Mouse (Mus musculus): ENCODE data around the gene Brd4. TPM values are rescaled to one million over a fixed set of nuclear protein-coding genes. Genes with fewer than 3 reads are reported as not detected.
"Not testable (repeated sequence)": the region's sequence is repeated elsewhere in the genome, so short reads cannot be mapped to it uniquely, and the experiment has no call there.

Brd4 gene
- polyA plus RNA-seq, 1 experiment = not detected

GRCm38 (mm10) chr17:32229256-32229655 lies 55.3 kb downstream of the Brd4 start:
- H3K4me3 ChIP-seq (ENCODE audit: insufficient read depth, low read depth, low read length) = no peak overlapping the region

DNA sequence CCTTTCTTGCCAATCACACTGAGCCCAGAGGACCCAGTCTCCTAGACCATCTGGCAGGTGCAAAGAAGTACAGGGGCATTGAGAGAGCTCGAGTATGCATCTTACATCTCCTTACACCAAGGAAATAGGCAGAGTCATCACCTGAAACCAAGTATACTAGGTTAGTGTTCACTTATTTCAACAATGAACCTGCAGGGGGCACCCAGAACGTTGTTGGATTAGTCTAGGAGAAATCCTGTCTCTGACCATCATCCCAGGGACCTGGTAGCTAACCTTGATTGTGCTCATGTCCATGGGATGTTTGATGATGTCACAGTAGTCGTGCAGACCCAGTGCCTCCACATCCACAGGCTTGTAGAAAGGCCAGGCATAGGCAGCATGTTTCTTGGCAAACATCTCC lies 63.6 kb downstream of the Brd4 start:
- TF ChIP-seq POLR2A (IDR thresholded peaks at IDR 0.05; ENCODE audit: insufficient read depth, low read depth, low read length) (no peak), CTCF (IDR thresholded peaks at IDR 0.05; ENCODE audit: insufficient read depth, low read depth, low read length) (no peak)
- Histone ChIP-seq H3K4me1 (ENCODE audit: control insufficient read depth, insufficient read depth, low read length) (no peaks in the 10 kb centered on the region), H3K4me3 (ENCODE audit: insufficient read depth, low read depth, low read length) (no peak overlapping the region), H3K27ac (ENCODE audit: insufficient read depth, low read depth, low read length) (no peak overlapping the region)
- WGBS = 58% methylated on average over 3 of the region's 3 CpGs

More at GRCm38 (mm10) chr17:32229256-32229655, 55.3 kb downstream of the Brd4 start:
- WGBS = 97% methylated on average over 4 of the region's 4 CpGs
- no peak overlapping the region for H3K27ac ChIP-seq (ENCODE audit: insufficient read depth, low read depth, low read length)
- TF ChIP-seq CTCF (IDR thresholded peaks at IDR 0.05; ENCODE audit: insufficient read depth, low read depth, low read length) (no peak), POLR2A (IDR thresholded peaks at IDR 0.05; ENCODE audit: insufficient read depth, low read depth, low read length) (no peak)
- H3K4me1 ChIP-seq (ENCODE audit: control insufficient read depth, insufficient read depth, low read length) = no peaks in the 10 kb centered on the region

GRCm38 (mm10) chr17:32215587-32215986 lies 68.9 kb downstream of the Brd4 start:
- 70% methylated on average over 4 of the region's 4 CpGs for WGBS
- not testable (repeated sequence) for H3K4me1 ChIP-seq (ENCODE audit: control insufficient read depth, insufficient read depth, low read length); H3K27ac ChIP-seq (ENCODE audit: insufficient read depth, low read depth, low read length); H3K4me3 ChIP-seq (ENCODE audit: insufficient read depth, low read depth, low read length)

DNA sequence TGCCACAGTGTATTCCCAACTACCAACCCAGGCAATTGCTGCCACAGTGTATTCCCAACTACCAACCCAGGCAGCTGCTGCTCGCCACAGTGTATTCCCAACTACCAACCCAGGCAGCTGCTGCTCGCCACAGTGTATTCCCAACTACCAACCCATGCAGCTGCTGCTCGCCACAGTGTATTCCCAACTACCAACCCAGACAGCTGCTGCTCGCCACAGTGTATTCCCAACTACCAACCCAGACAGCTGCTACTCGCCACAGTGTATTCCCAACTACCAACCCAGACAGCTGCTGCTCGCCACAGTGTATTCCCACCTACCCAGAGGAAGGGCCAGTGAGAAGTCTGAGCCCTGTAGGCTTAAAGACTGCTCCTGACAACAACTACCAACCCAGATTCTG lies 73.0 kb downstream of the Brd4 start:
- WGBS = 88% methylated on average over 6 of the region's 6 CpGs

DNA sequence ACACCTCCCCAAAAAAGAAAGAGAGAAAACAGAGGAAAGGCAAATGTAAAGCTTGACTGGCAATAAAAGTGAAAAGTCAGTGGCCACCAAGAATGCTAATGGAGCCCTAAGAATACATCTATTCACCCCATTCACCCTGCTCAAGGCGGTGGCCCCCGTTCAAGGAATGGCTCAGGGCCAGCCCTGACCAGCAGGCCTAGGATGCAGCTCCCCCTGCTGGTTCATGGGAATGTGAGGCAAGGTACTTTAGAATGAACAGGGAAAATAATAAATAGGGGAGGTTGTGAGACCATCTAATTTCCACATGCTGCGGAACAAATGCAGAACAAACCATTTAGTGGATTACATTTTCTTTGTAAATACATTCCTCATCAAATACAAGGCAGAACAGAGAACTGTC lies 74.8 kb downstream of the Brd4 start:
- WGBS = 13% methylated on average over 3 of the region's 3 CpGs
- no peak overlapping the region for H3K4me3 ChIP-seq (ENCODE audit: insufficient read depth, low read depth, low read length)
- H3K4me1 ChIP-seq (ENCODE audit: control insufficient read depth, insufficient read depth, low read length) = peaks cover 6% of the 10 kb centered on the region
- H3K27ac ChIP-seq (ENCODE audit: insufficient read depth, low read depth, low read length) = no peak overlapping the region
- TF ChIP-seq CTCF (IDR thresholded peaks at IDR 0.05; ENCODE audit: insufficient read depth, low read depth, low read length) (peak; percentile 62), POLR2A (IDR thresholded peaks at IDR 0.05; ENCODE audit: insufficient read depth, low read depth, low read length) (no peak)

More for the DNA sequence above, 73.0 kb downstream of the Brd4 start:
- not testable (repeated sequence) for H3K27ac ChIP-seq (ENCODE audit: insufficient read depth, low read depth, low read length); H3K4me1 ChIP-seq (ENCODE audit: control insufficient read depth, insufficient read depth, low read length); H3K4me3 ChIP-seq (ENCODE audit: insufficient read depth, low read depth, low read length)

GRCm38 (mm10) chr17:32209144-32209543 lies 75.4 kb downstream of the Brd4 start:
- H3K27ac ChIP-seq (ENCODE audit: insufficient read depth, low read depth, low read length) = no peak overlapping the region
- TF ChIP-seq CTCF (IDR thresholded peaks at IDR 0.05; ENCODE audit: insufficient read depth, low read depth, low read length) (no peak), POLR2A (IDR thresholded peaks at IDR 0.05; ENCODE audit: insufficient read depth, low read depth, low read length) (no peak)

DNA sequence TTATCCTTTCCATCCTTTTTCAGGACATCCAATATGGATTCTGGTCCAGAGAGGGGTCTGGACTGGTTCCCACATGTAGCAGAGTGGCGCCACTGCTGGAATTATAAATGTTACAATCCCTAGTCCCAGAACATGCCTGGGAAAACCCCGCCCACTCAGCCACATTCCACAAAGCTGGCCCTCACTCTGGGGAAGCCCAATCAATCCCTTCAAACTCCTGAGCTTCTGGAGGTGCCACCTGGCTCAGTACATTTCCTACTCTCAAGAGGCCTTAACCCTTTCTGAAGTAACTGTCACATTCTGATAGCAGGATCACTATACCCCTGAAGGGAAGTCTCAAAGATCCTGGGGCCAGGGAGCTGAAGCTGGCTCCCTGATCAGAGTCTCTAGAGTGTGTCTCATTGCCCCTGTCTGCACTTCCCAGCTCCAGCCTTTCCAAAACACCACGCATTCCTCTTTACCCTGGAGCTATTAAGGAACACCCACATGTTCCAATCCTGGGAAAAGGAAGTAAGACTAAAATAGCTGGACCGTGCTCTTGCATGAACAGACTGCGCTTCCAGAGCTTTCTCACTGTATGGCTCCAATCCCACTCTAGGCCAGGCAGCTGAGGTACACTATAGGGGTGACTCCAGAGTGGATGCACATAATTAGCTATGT lies 76.8 kb downstream of the Brd4 start:
- peak overlapping the region; percentile 29; the same call in 1 of the 2 replicates for H3K27ac ChIP-seq (ENCODE audit: insufficient read depth, low read depth, low read length)
- TF ChIP-seq POLR2A (IDR thresholded peaks at IDR 0.05; ENCODE audit: insufficient read depth, low read depth, low read length) = no peak
- peaks cover 11% of the 10 kb centered on the region for H3K4me1 ChIP-seq (ENCODE audit: control insufficient read depth, insufficient read depth, low read length)
- WGBS = 39% methylated on average over 5 of the region's 5 CpGs
- no peak overlapping the region for H3K4me3 ChIP-seq (ENCODE audit: insufficient read depth, low read depth, low read length)

More at GRCm38 (mm10) chr17:32209144-32209543, 75.4 kb downstream of the Brd4 start:
- Histone ChIP-seq H3K4me3 (ENCODE audit: insufficient read depth, low read depth, low read length) (no peak overlapping the region), H3K4me1 (ENCODE audit: control insufficient read depth, insufficient read depth, low read length) (peaks cover 6% of the 10 kb centered on the region)
- WGBS = 53% methylated on average over 6 of the region's 6 CpGs

GRCm38 (mm10) chr17:32205345-32205744 lies 79.2 kb downstream of the Brd4 start:
- TF ChIP-seq POLR2A (IDR thresholded peaks at IDR 0.05; ENCODE audit: insufficient read depth, low read depth, low read length) = no peak
- no peak for TF ChIP-seq CTCF (IDR thresholded peaks at IDR 0.05; ENCODE audit: insufficient read depth, low read depth, low read length)
- H3K4me3 ChIP-seq (ENCODE audit: insufficient read depth, low read depth, low read length) = no peak overlapping the region
- H3K27ac ChIP-seq (ENCODE audit: insufficient read depth, low read depth, low read length) = no peak overlapping the region
- peaks cover 22% of the 10 kb centered on the region for H3K4me1 ChIP-seq (ENCODE audit: control insufficient read depth, insufficient read depth, low read length)
- WGBS = 81% methylated on average over 3 of the region's 3 CpGs

DNA sequence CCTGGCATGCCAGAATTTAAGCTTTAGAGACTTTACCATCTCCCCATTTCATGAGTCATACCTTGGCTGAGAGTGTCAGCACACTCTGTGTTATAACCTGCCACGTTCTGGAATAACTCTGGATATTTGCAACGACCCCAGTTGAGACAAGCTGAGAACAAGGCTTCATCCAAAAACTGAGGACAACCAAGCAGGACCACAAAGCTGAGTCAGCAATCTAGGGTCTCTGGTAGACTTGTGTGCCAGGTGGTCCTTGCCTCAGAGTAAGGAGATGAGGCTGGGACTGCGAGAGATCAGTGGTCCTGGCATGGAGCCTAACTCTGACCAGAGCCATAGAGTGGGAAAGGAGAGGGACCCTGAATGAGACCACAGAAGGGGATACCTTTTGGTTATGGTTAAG lies 81.5 kb downstream of the Brd4 start:
- 59% methylated on average over 3 of the region's 3 CpGs for WGBS
- no peak overlapping the region for H3K27ac ChIP-seq (ENCODE audit: insufficient read depth, low read depth, low read length)
- no peak overlapping the region for H3K4me3 ChIP-seq (ENCODE audit: insufficient read depth, low read depth, low read length)
- TF ChIP-seq POLR2A (IDR thresholded peaks at IDR 0.05; ENCODE audit: insufficient read depth, low read depth, low read length) (no peak), CTCF (IDR thresholded peaks at IDR 0.05; ENCODE audit: insufficient read depth, low read depth, low read length) (no peak)
- H3K4me1 ChIP-seq (ENCODE audit: control insufficient read depth, insufficient read depth, low read length) = peaks cover 20% of the 10 kb centered on the region

GRCm38 (mm10) chr17:32201086-32201485 lies 83.4 kb downstream of the Brd4 start:
- peaks cover 16% of the 10 kb centered on the region for H3K4me1 ChIP-seq (ENCODE audit: control insufficient read depth, insufficient read depth, low read length)
- TF ChIP-seq CTCF (IDR thresholded peaks at IDR 0.05; ENCODE audit: insufficient read depth, low read depth, low read length) = no peak
- TF ChIP-seq POLR2A (IDR thresholded peaks at IDR 0.05; ENCODE audit: insufficient read depth, low read depth, low read length) = no peak
- H3K27ac ChIP-seq (ENCODE audit: insufficient read depth, low read depth, low read length) = no peak overlapping the region
- no peak overlapping the region for H3K4me3 ChIP-seq (ENCODE audit: insufficient read depth, low read depth, low read length)
- 56% methylated on average over 5 of the region's 5 CpGs for WGBS

Measured in olfactory bulb, adult 2 months (tissue).